Mouse (Mus musculus): Measurements from ENCODE around the gene Abhd13. TPM values are rescaled to one million over a fixed set of nuclear protein-coding genes. Genes with fewer than 3 reads are reported as not detected.

The Abhd13 gene
- 10 to 100 TPM in 1 of 2 experiments, 1 to 10 TPM in 1; 9.6 to 11.6 TPM for total RNA-seq (2023)

DNA sequence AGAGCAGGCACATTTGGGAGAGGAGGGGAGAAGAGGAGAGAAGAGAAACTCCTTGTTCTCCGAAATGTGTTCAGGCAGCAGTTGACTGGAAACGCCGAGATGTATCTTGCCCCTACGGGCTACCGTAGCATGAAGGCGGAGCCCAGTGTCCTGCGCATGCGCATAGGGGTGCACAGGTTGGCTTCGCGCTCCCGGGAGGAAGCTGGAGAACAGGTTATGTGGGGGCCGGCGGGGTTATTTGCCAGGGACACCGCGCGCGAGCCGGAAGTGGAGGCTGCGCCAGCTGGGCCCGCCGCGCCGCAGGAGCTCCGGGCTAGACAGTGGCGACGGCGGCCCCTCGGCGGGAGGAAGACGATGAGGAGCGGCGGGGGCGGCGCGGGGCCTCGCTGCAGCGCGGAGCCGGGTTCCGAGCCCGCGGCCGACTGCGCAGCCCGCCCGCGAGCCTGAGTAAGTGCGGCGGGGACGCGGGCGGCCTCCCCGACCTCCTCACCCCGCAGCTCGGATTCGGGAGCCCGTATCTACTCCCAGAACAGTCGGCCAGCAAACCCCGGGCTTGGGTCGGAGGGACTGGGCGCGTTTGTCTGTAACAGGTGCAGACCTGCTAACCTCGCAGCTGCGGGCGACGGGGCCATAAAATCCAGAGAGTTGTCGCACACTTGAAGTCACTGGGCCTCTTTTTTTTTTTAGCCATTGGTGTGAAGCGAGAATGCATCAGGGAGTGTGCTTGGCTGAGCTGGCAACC is at the start of gene Abhd13, which contains the start of gene Lig4:
Gene Abhd13 (plus strand): TSS at position 135 of the 742 bp plus-strand sequence.
Gene Lig4 (minus strand): TSS at position 114 of the 742 bp plus-strand sequence.

GRCm38 (mm10) chr8:10006156-10006985 is 28.9 kb downstream of the Abhd13 start, which contains the start of gene Tnfsf13b:
Tnfsf13b (plus strand) TSS chr8:10006467.

Other genes starting within 250 kb of the Abhd13 start
- not detected for gene Fam155a, start 206.5 kb upstream of the Abhd13 start, total RNA-seq (2023)
- not detected for gene Gm10217, start 113.5 kb upstream of the Abhd13 start, total RNA-seq (2023)
- 1 to 10 TPM; 2.5 to 3.6 TPM for gene Lig4, start within 50 bp of the Abhd13 start, total RNA-seq (2023)
- gene Tnfsf13b, start 28.8 kb downstream of the Abhd13 start, total RNA-seq (2023): 10 to 100 TPM; 69.4 to 82.5 TPM
- under 1 TPM; 0.13 to 0.20 TPM for gene Myo16, start 176.2 kb downstream of the Abhd13 start, total RNA-seq (2023)

Data from neutrophil, adult 59 days (primary cell).